Mouse (Mus musculus) limb, embryonic 11.5 days (tissue): Measurements from ENCODE around the gene Rbpjl. TPM values are rescaled to one million over a fixed set of nuclear protein-coding genes. Genes with fewer than 3 reads are reported as not detected.

Experiments
- ATAC-seq: fragments of 200-750 bp; cut with Nextera tagmentation; 2 replicates; pipeline ENCODE4 v1.8.0; 2017; ENCODE audit warnings: low read depth; ENCODE audit not compliant: insufficient number of reproducible peaks, low FRiP score, low TSS enrichment
- DNase-seq: peaks from one replicate; pipeline ENCODE4 v3.0.0-alpha.2; 2015; ENCODE audit warnings: low spot score
- H3K27ac ChIP-seq: fragments of 300-500 bp; sonication (generic); replicated peaks from 2 replicates; pipeline ENCODE4 v1.5.1; 2014; ENCODE audit warnings: low read depth, mild to moderate bottlenecking, low read length
- H3K27me3 ChIP-seq: fragments of 300-500 bp; sonication (generic); 2 replicates; pipeline ENCODE4 v1.6.1; 2014; ENCODE audit warnings: mild to moderate bottlenecking, low read length, mixed read lengths; ENCODE audit not compliant: control insufficient read depth, insufficient read depth
- H3K36me3 ChIP-seq: fragments of 300-500 bp; sonication (generic); 2 replicates; pipeline ENCODE4 v1.6.1; 2014; ENCODE audit warnings: mild to moderate bottlenecking, low read length, moderate library complexity, mixed read lengths; ENCODE audit not compliant: control insufficient read depth, insufficient read depth
- H3K4me1 ChIP-seq: fragments of 300-500 bp; sonication (generic); 2 replicates; pipeline ENCODE4 v1.6.1; 2014; ENCODE audit warnings: low read length, mixed read lengths; ENCODE audit not compliant: control insufficient read depth, insufficient read depth
- H3K4me2 ChIP-seq: fragments of 300-500 bp; sonication (generic); 2 replicates; pipeline ENCODE4 v1.6.1; 2014; ENCODE audit warnings: low read depth, mild to moderate bottlenecking, moderate library complexity; ENCODE audit not compliant: severe bottlenecking
- H3K4me3 ChIP-seq: fragments of 300-500 bp; sonication (generic); 2 replicates; pipeline ENCODE4 v1.5.1; 2014; ENCODE audit warnings: low read depth, low read length
- H3K9ac ChIP-seq: fragments of 300-500 bp; sonication (generic); 2 replicates; pipeline ENCODE4 v1.6.1; 2014; ENCODE audit warnings: mild to moderate bottlenecking, low read length
- H3K9me3 ChIP-seq: fragments of 300-500 bp; sonication (generic); 2 replicates; pipeline ENCODE4 v1.6.1; 2016; ENCODE audit warnings: low read length; ENCODE audit not compliant: control insufficient read depth
- WGBS: fragments of 180-500 bp; shearing (Covaris S2); extraction: QIAGEN DNeasy Blood & Tissue Kit; methylation state at CpG from one replicate; pipeline ENCODE4 v1.1.7; 2014; 5-methylcytosine and 5-hydroxymethylcytosine counted together
- polyA plus RNA-seq: library from polyadenylated mRNA; unstranded; fragments of >200 nt; fragmentation: Nextera tagmentation; extraction: Ambion mirVana; gene quantifications from 2 replicates; pipeline ENCODE4 v1.2.1, GENCODE M21; 2014

Rbpjl gene
- polyA plus RNA-seq, 1 experiment from 2014 or later: 0.04 TPM

DNA sequence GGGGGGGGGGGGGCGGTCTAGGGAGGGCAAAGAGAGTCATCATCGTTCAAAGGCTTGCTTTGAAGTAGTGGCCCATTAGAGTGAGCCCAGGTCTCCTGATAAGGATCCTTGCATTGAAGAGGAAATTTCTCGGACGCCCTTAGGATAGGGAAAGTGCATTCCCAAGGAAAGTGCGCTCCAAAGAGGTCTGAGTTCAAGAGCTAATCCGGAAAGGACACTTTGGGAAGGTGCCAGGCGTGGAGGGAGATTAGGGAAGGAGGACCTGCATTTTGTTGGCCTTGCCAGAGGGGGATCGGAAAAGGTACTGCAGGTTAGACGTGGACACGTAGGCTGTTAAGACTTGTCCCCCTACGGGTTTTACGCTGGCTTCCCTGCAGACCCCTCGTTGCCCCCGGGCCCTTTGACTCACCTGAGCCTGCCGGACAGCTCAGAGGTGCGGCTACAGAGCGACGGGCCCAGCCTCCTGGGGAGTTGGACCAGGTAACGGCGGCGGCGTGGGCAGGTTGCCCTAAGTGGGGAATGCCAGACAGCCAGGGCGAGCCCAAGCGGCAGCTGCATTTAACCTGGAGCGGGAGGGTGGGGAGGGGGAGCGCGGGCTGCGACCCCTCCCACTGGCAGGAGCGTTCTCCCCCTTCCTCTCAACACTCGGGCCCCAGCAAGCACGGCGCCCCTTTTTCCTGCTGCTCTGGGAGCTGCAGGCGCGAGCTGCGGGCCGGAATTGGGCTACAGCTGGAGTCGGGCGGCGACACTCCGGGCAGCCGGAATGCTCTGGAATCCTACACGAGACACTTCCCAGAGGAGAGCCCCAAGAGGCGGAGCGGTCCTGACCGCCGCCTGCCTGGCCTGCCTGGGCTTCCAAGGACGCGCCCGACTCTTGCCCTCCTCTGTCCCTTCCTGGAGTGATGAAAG is 1.4 kb downstream of the Rbpjl start:
- Histone ChIP-seq H3K4me2 (peak overlapping the region; percentile 58), H3K27ac (no peak overlapping the region), H3K36me3 (no peaks in the 10 kb centered on the region), H3K4me1 (peaks cover 13% of the 10 kb centered on the region; the same call in 1 of the 2 replicates), H3K9ac (peak overlapping the region; percentile 38; the same call in 1 of the 2 replicates), H3K4me3 (peak overlapping the region; percentile 31), H3K9me3 (no peaks in the 10 kb centered on the region), H3K27me3 (peaks cover 88% of the 10 kb centered on the region)
- ATAC-seq: 0 out of 2 replicates have a peak, but pooled peaks have one; percentile 33
- peak; percentile 73 for DNase-seq
- WGBS: 1% methylated on average over 47 of the region's 49 CpGs

DNA sequence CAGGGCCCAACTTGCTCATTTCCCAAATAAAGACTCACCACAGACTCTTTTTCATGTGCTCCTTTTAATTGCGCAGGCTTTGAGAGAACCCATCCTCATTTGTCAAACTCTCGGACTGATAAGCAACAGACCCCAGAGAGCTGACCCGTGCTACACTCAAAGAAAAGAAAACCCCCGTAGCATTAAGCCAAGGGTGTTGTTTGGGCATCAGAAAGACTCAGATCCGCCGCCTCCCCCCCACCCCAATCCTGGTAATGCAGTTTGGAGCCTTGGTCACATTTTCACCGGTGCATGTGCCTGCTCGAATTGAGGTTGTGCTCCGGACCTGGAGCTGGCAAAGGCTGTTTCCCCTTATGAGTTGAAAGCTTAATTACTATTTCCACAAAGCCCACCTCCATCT is 2.1 kb downstream of the Rbpjl start, which contains the start of gene Matn4:
Gene Matn4, minus strand, starts transcription at position 101 of the 400 bp plus-strand sequence.
- peaks cover 13% of the 10 kb centered on the region; the same call in 1 of the 2 replicates for H3K4me1 ChIP-seq
- WGBS: 3% methylated on average over 9 of the region's 9 CpGs
- H3K4me3 ChIP-seq: peak within 1 kb of the TSS; percentile 31
- DNase-seq: no peak
- peaks cover 87% of the 10 kb centered on the region for H3K27me3 ChIP-seq
- H3K36me3 ChIP-seq: no peaks in the 10 kb centered on the region
- H3K4me2 ChIP-seq: peak within 1 kb of the TSS; percentile 58
- ATAC-seq: no peak
- peak within 1 kb of the TSS; percentile 38; the same call in 1 of the 2 replicates for H3K9ac ChIP-seq
- no peaks in the 10 kb centered on the region for H3K9me3 ChIP-seq
- H3K27ac ChIP-seq: no peak within 1 kb of the TSS

DNA sequence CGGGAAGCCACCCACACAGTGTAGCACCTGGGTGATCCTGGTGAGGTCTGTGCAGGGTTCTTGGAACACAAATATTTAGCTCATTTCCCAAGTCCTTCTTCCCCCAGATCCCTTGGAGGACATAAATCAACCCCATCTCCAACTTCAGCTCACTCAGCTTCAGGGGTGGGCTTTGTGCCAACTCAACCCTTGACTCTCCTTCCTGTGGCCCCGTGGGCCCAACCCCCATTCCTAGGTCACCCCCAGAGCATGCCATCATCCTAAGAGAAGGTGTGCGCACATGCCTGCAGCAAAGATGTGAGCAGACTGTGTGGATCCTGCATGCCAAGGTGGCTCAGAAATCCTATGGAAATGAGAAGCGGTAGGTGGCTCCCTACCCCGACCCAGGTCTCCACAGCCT is 2.6 kb downstream of the Rbpjl start:
- ATAC-seq (no peak), DNase-seq (no peak)
- Histone ChIP-seq H3K27ac (no peak overlapping the region), H3K9ac (no peak overlapping the region), H3K9me3 (no peaks in the 10 kb centered on the region), H3K27me3 (peaks cover 86% of the 10 kb centered on the region), H3K4me3 (no peak overlapping the region), H3K36me3 (no peaks in the 10 kb centered on the region), H3K4me1 (peaks cover 12% of the 10 kb centered on the region; the same call in 1 of the 2 replicates), H3K4me2 (no peak overlapping the region)
- WGBS: 35% methylated on average over 5 of the region's 5 CpGs

GRCm38 (mm10) chr2:164407708-164408107 is 4.8 kb downstream of the Rbpjl start:
- WGBS: under 1% methylated on average over 22 of the region's 22 CpGs
- DNase-seq: peak; percentile 84

DNA sequence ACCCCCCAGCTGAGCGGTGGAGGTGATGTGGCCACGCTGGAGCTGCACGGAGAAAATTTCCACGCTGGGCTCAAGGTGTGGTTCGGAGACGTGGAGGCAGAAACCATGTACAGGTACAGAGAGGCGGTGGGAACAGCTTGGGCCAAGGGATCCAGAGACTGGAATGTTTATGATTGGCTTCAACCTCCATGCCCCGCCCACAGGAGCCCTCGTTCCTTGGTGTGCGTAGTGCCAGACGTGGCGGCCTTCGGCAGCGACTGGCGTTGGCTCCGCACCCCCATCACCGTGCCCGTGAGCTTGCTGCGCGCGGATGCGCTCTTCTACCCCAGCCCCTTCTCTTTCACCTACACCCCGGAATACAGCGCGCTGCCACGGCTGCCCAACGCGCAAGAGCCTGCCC is 11.2 kb downstream of the Rbpjl start:
- no peaks in the 10 kb centered on the region for H3K36me3 ChIP-seq
- H3K4me2 ChIP-seq: peak overlapping the region; percentile 36
- no peaks in the 10 kb centered on the region for H3K4me1 ChIP-seq
- H3K9me3 ChIP-seq: no peaks in the 10 kb centered on the region
- WGBS: 24% methylated on average over 28 of the region's 28 CpGs
- DNase-seq (peak; percentile 36), ATAC-seq (no peak)
- peaks cover 18% of the 10 kb centered on the region for H3K27me3 ChIP-seq
- no peak overlapping the region for H3K27ac ChIP-seq
- H3K4me3 ChIP-seq: 0 out of 2 replicates have a peak overlapping the region, but pooled peaks have one; percentile 8
- peak overlapping the region; percentile 34 for H3K9ac ChIP-seq

More at GRCm38 (mm10) chr2:164407708-164408107, 4.8 kb downstream of the Rbpjl start:
- Histone ChIP-seq H3K27ac (no peak overlapping the region), H3K9me3 (no peaks in the 10 kb centered on the region), H3K4me1 (peaks cover 9% of the 10 kb centered on the region; the same call in 1 of the 2 replicates), H3K27me3 (peaks cover 66% of the 10 kb centered on the region), H3K36me3 (no peaks in the 10 kb centered on the region), H3K4me2 (no peak overlapping the region), H3K9ac (no peak overlapping the region), H3K4me3 (no peak overlapping the region)
- ATAC-seq: peak; percentile 27; the same call in 1 of the 2 replicates

DNA sequence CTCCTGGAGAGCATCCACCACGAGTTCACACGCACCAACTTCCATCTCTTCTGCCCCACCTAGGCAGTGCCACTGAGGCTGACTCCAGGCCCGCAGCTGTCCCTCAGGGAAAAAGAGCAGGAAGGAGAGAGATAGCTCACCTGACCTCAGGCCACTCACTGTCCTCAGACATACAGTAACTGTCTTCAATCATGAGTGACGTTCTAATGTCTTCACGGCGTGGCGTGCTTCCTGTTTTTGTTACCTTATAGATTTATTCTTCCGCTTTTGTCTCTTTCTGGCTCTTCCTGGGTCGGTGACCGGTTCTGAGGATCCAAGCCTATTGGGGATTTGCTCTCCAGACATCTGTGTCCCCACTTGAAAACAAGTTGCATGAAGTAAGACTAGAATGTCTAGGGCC is 11.6 kb downstream of the Rbpjl start:
- Histone ChIP-seq H3K9ac (peak overlapping the region; percentile 34), H3K9me3 (no peaks in the 10 kb centered on the region), H3K4me1 (0 out of 2 replicates have a peak, but pooled peaks cover 2% of the 10 kb centered on the region), H3K4me2 (peak overlapping the region; percentile 36), H3K27me3 (peaks cover 16% of the 10 kb centered on the region), H3K27ac (no peak overlapping the region), H3K36me3 (no peaks in the 10 kb centered on the region), H3K4me3 (0 out of 2 replicates have a peak overlapping the region, but pooled peaks have one; percentile 8)
- DNase-seq (no peak), ATAC-seq (no peak)
- WGBS: 67% methylated on average over 10 of the region's 10 CpGs

DNA sequence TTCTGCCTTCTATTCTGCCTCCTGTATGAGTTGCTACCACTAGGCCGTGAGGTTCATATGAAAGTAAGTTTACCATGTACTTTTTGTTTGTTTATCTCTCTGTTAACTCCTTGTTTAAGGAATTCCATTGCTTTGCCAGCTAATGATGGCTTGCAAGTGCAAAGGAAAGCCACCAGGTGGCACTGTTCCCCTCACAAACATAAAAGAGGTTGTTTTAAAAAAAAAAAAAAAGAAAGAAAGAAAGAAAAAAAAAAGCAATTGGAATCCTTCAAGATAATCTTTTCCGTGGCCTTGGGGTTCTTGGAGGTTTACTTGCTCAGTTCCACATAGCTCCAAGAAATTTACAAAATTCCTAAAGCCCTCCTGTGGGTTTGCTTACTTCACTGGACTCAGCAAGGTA is 14.3 kb downstream of the Rbpjl start:
- no peak for ATAC-seq
- H3K9ac ChIP-seq: no peak overlapping the region
- peak; percentile 69 for DNase-seq

DNA sequence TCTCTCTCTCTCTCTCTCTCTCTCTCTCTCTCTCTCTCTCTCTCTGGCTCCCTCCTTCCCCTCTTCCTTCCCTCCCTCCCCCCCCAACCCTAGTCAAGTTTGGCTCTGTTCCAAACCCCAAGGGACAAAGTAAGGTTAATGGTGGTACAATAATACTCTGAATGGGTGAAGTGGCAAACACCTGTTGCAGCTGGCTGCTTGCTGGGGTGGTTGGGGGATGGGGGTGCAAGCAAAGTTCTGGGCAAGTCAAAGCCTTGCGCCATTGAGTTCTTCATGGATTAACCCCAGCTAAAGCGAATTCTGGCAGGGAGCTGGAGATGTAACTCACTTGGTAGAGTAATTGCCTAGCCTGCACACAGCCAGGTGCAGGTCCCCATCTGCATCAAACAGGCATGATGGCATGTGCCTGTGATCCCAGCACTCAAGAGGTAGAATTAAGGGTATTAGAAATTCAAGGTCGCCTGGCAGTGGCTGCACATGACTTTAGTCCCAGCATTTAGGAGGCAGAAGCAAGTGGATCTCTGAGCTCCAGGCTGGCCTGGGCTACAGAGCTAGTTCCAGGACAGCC is 15.5 kb downstream of the Rbpjl start:
- Histone ChIP-seq H3K27ac (no peak overlapping the region), H3K4me1 (0 out of 2 replicates have a peak, but pooled peaks cover 5% of the 10 kb centered on the region), H3K9ac (no peak overlapping the region), H3K36me3 (no peaks in the 10 kb centered on the region), H3K27me3 (0 out of 2 replicates have a peak, but pooled peaks cover 9% of the 10 kb centered on the region), H3K4me3 (no peak overlapping the region), H3K9me3 (no peaks in the 10 kb centered on the region), H3K4me2 (no peak overlapping the region)
- WGBS: 22% methylated on average over 3 of the region's 3 CpGs
- ATAC-seq: no peak
- DNase-seq: no peak

More for the DNA sequence above, 14.3 kb downstream of the Rbpjl start:
- no peaks in the 10 kb centered on the region for H3K9me3 ChIP-seq
- H3K27me3 ChIP-seq: 0 out of 2 replicates have a peak, but pooled peaks cover 9% of the 10 kb centered on the region
- no peaks in the 10 kb centered on the region for H3K36me3 ChIP-seq
- H3K4me1 ChIP-seq: 0 out of 2 replicates have a peak, but pooled peaks cover 5% of the 10 kb centered on the region
- no peak overlapping the region for H3K27ac ChIP-seq
- H3K4me3 ChIP-seq: no peak overlapping the region
- H3K4me2 ChIP-seq: no peak overlapping the region
- 1% methylated on average over 2 of the region's 2 CpGs for WGBS
